Mouse (Mus musculus) CH12.LX (cell line): ENCODE measurements around the gene Phospho1. TPM values are rescaled to one million over a fixed set of nuclear protein-coding genes. Genes with fewer than 3 reads are reported as not detected.

Experiments
- DNase-seq: peaks from one replicate; pipeline ENCODE4 v3.0.0-alpha.2; 2013; ENCODE audit errors: extremely low read depth
- H3K27ac ChIP-seq: 2 replicates; pipeline ENCODE4 v1.5.1; 2012; ENCODE audit warnings: low read depth, mild to moderate bottlenecking, control low read depth, moderate library complexity; ENCODE audit not compliant: insufficient read depth
- H3K27me3 ChIP-seq: replicated peaks from 2 replicates; pipeline ENCODE3; 2012; ENCODE audit warnings: inconsistent platforms
- H3K36me3 ChIP-seq, 2 experiments: replicated peaks in 1 of 2; 2 replicates each; pipeline versions ENCODE3 to v1.6.1; 2012; ENCODE audit warnings: inconsistent platforms in 1 of 2, low read length in 1 of 2, mild to moderate bottlenecking in 1 of 2, mixed read lengths in 1 of 2, moderate library complexity in 1 of 2; ENCODE audit not compliant: control insufficient read depth in 1 of 2, insufficient read depth in 1 of 2
- H3K4me1 ChIP-seq, 2 experiments: 2 replicates each; pipeline ENCODE4 v1.6.1; 2012; ENCODE audit warnings: inconsistent platforms in 1 of 2, moderate library complexity in 1 of 2; ENCODE audit not compliant: insufficient read depth in 2 of 2, control insufficient read depth in 1 of 2
- H3K4me2 ChIP-seq: 2 replicates; pipeline ENCODE4 v1.6.1; 2012; ENCODE audit warnings: low read depth, mild to moderate bottlenecking, control low read depth; ENCODE audit not compliant: poor library complexity, insufficient read depth, severe bottlenecking
- H3K4me3 ChIP-seq, 3 experiments: fragments of 150-350 bp in 1 of 3; sonication (generic) in 1 of 3; replicated peaks in 1 of 3; 2 replicates each; pipeline versions ENCODE3 to v1.5.1; 2011 to 2012; ENCODE audit warnings: low read depth in 2 of 3, low read length in 2 of 3, mild to moderate bottlenecking in 2 of 3, moderate library complexity in 2 of 3, control low read depth in 1 of 3, improper control_type of control experiment in 1 of 3, inconsistent platforms in 1 of 3, mixed read lengths in 1 of 3; ENCODE audit not compliant: poor library complexity in 1 of 3
- H3K79me2 ChIP-seq: replicated peaks from 2 replicates; pipeline ENCODE4 v1.6.1; 2012; ENCODE audit warnings: mild to moderate bottlenecking, moderate library complexity; ENCODE audit not compliant: control insufficient read depth, poor library complexity, insufficient read depth, severe bottlenecking; ENCODE audit errors: extremely low read depth
- H3K9ac ChIP-seq: 2 replicates; pipeline ENCODE4 v1.6.1; 2012; ENCODE audit warnings: low read depth, mild to moderate bottlenecking, control low read depth, moderate library complexity; ENCODE audit not compliant: insufficient read depth
- H3K9me3 ChIP-seq: replicated peaks from 2 replicates; pipeline ENCODE3; 2012; ENCODE audit warnings: low read length, inconsistent platforms, mixed read lengths
- BHLHE40 ChIP-seq: IDR thresholded peaks from 2 replicates; pipeline ENCODE4 v1.6.1; 2011; ENCODE audit warnings: mild to moderate bottlenecking, low read depth, low read length, improper control_type of control experiment
- CHD1 ChIP-seq: IDR thresholded peaks from 2 replicates; pipeline ENCODE4 v1.6.1; 2012; ENCODE audit warnings: low read depth, low read length, improper control_type of control experiment, inconsistent platforms
- CTCF ChIP-seq, 2 experiments: IDR thresholded peaks in 1 of 2; conservative IDR thresholded peaks in 1 of 2; 2 replicates each; pipeline ENCODE4 v1.5.1; 2011 to 2012; ENCODE audit warnings: low read depth in 2 of 2, low read length in 2 of 2, improper control_type of control experiment in 1 of 2, inconsistent platforms in 1 of 2, mild to moderate bottlenecking in 1 of 2, moderate library complexity in 1 of 2
- ELF1 ChIP-seq: IDR thresholded peaks from 2 replicates; pipeline ENCODE4 v1.6.1; 2014; ENCODE audit warnings: low read depth, mild to moderate bottlenecking, inconsistent platforms, low read length, improper control_type of control experiment
- HCFC1 ChIP-seq: IDR thresholded peaks from 2 replicates; pipeline ENCODE4 v1.6.1; 2012; ENCODE audit warnings: low read depth, mild to moderate bottlenecking, inconsistent platforms, low read length, improper control_type of control experiment
- KAT2A ChIP-seq: IDR thresholded peaks from 2 replicates; pipeline ENCODE4 v1.6.1; 2012; ENCODE audit warnings: low read length, improper control_type of control experiment, inconsistent platforms; ENCODE audit not compliant: insufficient replicate concordance
- MXI1 ChIP-seq: IDR thresholded peaks from 2 replicates; pipeline ENCODE4 v1.6.1; 2011; ENCODE audit warnings: mild to moderate bottlenecking, low read depth, low read length, improper control_type of control experiment
- NELFE ChIP-seq: IDR thresholded peaks from 2 replicates; pipeline ENCODE4 v1.6.1; 2011; ENCODE audit warnings: low read depth, low read length, improper control_type of control experiment
- RAD21 ChIP-seq: IDR thresholded peaks from 2 replicates; pipeline ENCODE4 v1.6.1; 2011; ENCODE audit warnings: low read depth, mild to moderate bottlenecking, low read length, improper control_type of control experiment, moderate library complexity
- RCOR1 ChIP-seq: conservative IDR thresholded peaks from 2 replicates; pipeline ENCODE4 v1.6.1; 2012; ENCODE audit warnings: low read depth, mild to moderate bottlenecking, inconsistent platforms, low read length, improper control_type of control experiment
- SIN3A ChIP-seq: IDR thresholded peaks from 2 replicates; pipeline ENCODE4 v1.6.1; 2012; ENCODE audit warnings: low read length, improper control_type of control experiment, inconsistent platforms
- SMC3 ChIP-seq: IDR thresholded peaks from 2 replicates; pipeline ENCODE4 v1.6.1; 2011; ENCODE audit warnings: low read depth, low read length, improper control_type of control experiment
- TBP ChIP-seq: conservative IDR thresholded peaks from 2 replicates; pipeline ENCODE4 v1.6.1; 2011; ENCODE audit warnings: low read depth, low read length, improper control_type of control experiment
- UBTF ChIP-seq: IDR thresholded peaks from 2 replicates; pipeline ENCODE4 v1.6.1; 2012; ENCODE audit warnings: low read depth, mild to moderate bottlenecking, inconsistent platforms, low read length, improper control_type of control experiment, moderate library complexity
- USF2 ChIP-seq: conservative IDR thresholded peaks from 2 replicates; pipeline ENCODE4 v1.6.1; 2011; ENCODE audit warnings: low read depth, low read length, improper control_type of control experiment
- ZC3H11A ChIP-seq: IDR thresholded peaks from 2 replicates; pipeline ENCODE4 v1.6.1; 2012; ENCODE audit warnings: low read depth, mild to moderate bottlenecking, inconsistent platforms, low read length, improper control_type of control experiment
- ZKSCAN1 ChIP-seq: IDR thresholded peaks from 2 replicates; pipeline ENCODE4 v1.6.1; 2012; ENCODE audit warnings: low read depth, inconsistent platforms, low read length, improper control_type of control experiment, borderline replicate concordance
- dilution Hi-C: fragments of 300-500 bp; cut with MboI; formaldehyde crosslinking; loops from 2 replicates; pipeline ENCODE4 v1.14.3; 2020; ENCODE audit warnings: low sequenced_read_pairs; ENCODE audit not compliant: extremely low pct_unique_long_range_greater_than_20kb, extremely low pct_ligation_motif_present
- in situ Hi-C: fragments of 300-500 bp; cut with MboI; formaldehyde crosslinking; loops from 3 replicates; pipeline ENCODE4 v1.14.3; 2019; ENCODE audit warnings: low sequenced_read_pairs, low pct_ligation_motif_present, low pct_unique_long_range_greater_than_20kb, mixed read lengths
- polyA plus RNA-seq: library from polyadenylated mRNA; unstranded; fragments of >175 nt; gene quantifications from 2 replicates; pipeline ENCODE4 v1.2.1, GENCODE M21; 2012; ENCODE audit warnings: low read depth; ENCODE audit not compliant: insufficient read length
- total RNA-seq, 2 experiments: library from RNA; depleted of rRNA; stranded (reverse); fragments of 300-350 nt in 1 of 2; fragments of >200 nt in 1 of 2; gene quantifications; 2 replicates each; pipeline ENCODE4 v1.2.3; 2012 to 2014

Phospho1 gene
- total and polyA plus RNA-seq, 3 experiments, result 0.97 to 1.3 TPM; not detected in 1

DNA sequence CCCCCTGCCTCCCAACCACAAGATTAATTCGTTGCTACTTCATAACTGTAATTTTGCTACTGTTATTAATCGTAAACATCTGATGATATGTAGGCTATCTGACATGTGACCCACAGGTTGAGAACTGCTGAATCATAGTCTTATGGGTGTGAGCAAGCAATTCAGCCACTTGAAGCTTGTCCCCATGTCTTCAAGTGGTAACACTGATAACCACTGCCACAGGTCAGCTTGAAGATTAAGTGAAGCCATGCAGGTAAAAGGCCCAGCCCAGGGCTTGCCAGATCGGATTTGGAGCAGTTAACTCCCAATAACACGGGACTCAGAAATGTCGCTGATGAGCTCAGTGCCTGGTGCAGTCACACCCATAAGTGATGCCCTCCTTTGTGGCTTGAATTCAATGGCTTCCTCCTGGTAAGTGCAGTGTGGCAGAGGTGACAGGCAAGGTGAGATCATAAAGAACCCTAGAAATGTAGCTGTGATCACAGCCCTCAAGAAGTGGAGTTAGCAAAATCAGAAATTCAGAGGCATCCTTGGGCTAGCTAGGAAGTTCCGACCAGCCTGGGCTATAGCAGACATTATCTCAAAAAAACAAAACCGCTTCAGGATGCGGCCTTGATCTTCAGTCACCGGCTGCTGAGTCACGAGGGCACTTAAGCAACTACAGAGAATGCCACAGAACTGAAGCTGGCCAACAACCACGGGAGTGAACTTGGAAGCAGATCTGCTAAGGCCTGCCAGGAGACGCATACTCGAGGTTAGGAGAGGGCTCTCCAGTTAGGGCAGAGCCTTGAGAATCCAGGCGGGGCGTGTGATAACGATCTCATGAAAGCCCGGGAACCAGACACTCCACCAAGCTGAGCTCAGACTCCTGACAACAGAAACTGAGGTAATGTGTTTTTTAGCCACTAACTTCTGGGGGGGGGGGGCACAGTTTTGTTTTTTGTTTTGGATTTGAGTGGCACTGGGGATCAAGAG lies 46.7 kb upstream of the Phospho1 start:
- Histone ChIP-seq H3K27me3 (no peaks in the 10 kb centered on the region), H3K79me2 (no peaks in the 10 kb centered on the region), H3K9me3 (no peaks in the 10 kb centered on the region), H3K4me2 (no peak overlapping the region), H3K4me1 (no peaks in the 10 kb centered on the region), H3K9ac (no peak overlapping the region), H3K36me3 (peaks cover 0 to 13% of the 10 kb centered on the region in 2 experiments), H3K27ac (no peak overlapping the region), H3K4me3 (no peak overlapping the region)
- dilution Hi-C loops, result no loop called here
- no peak for DNase-seq
- in situ Hi-C loops, result no loop called here
- TF ChIP-seq CHD1 (no peak), HCFC1 (no peak), RCOR1 (no peak), KAT2A (no peak), ELF1 (no peak), UBTF (no peak), ZKSCAN1 (no peak), ZC3H11A (no peak), BHLHE40 (no peak)
- TF ChIP-seq, all 38 proteins: peak for 0

- dilution Hi-C loops, result no loop called here
- peaks cover 0 to 10% of the 10 kb centered on the region in 2 experiments for H3K36me3 ChIP-seq
- no peaks in the 10 kb centered on the region for H3K4me1 ChIP-seq
- no peaks in the 10 kb centered on the region for H3K27me3 ChIP-seq
- H3K4me2 ChIP-seq, result no peak overlapping the region
- in situ Hi-C loops, result no loop called here
- DNase-seq, result peak; percentile 15
- no peaks in the 10 kb centered on the region for H3K79me2 ChIP-seq
- H3K9me3 ChIP-seq, result no peaks in the 10 kb centered on the region
- H3K27ac ChIP-seq, result no peak overlapping the region
- no peak for TF ChIP-seq TBP
- TF ChIP-seq NELFE, result 0 out of 2 replicates have a peak, but pooled peaks have one; percentile 21
- TF ChIP-seq CTCF (conservative IDR thresholded peaks at IDR 0.05 in 1 of 2, IDR thresholded peaks at IDR 0.05 in 1 of 2; ENCODE audit: low read depth in 2 of 2, low read length in 2 of 2), result peak; percentile 23 to 51; a peak in 2 of 4 replicates
- TF ChIP-seq SIN3A, result no peak
- TF ChIP-seq MXI1, result no peak
- no peak for TF ChIP-seq USF2
- peak; percentile 12; the same call in 1 of the 2 replicates for TF ChIP-seq RAD21
- peak; percentile 41 for TF ChIP-seq SMC3
- TF ChIP-seq, all 38 proteins: peak for 4
- Histone ChIP-seq H3K9ac (no peak overlapping the region), H3K4me3 (no peak overlapping the region)
These were observed 45.5 kb upstream of the Phospho1 start for GRCm38 (mm10) chr11:95778831-95779251.
